Mouse (Mus musculus) limb, embryonic 11.5 days (tissue): ENCODE data around the gene Sdf2l1. TPM values are rescaled to one million over a fixed set of nuclear protein-coding genes. Genes with fewer than 3 reads are reported as not detected.
"Not testable (repeated sequence)": the region's sequence is repeated elsewhere in the genome, so short reads cannot be mapped to it uniquely, and the experiment has no call there.

Experiments
- ATAC-seq: fragments of 200-750 bp; cut with Nextera tagmentation; 2 replicates; pipeline ENCODE4 v1.8.0; 2017; ENCODE audit warnings: low read depth; ENCODE audit not compliant: insufficient number of reproducible peaks, low FRiP score, low TSS enrichment
- DNase-seq: peaks from one replicate; pipeline ENCODE4 v3.0.0-alpha.2; 2015; ENCODE audit warnings: low spot score
- H3K27ac ChIP-seq: fragments of 300-500 bp; sonication (generic); replicated peaks from 2 replicates; pipeline ENCODE4 v1.5.1; 2014; ENCODE audit warnings: low read depth, mild to moderate bottlenecking, low read length
- H3K27me3 ChIP-seq: fragments of 300-500 bp; sonication (generic); 2 replicates; pipeline ENCODE4 v1.6.1; 2014; ENCODE audit warnings: mild to moderate bottlenecking, low read length, mixed read lengths; ENCODE audit not compliant: control insufficient read depth, insufficient read depth
- H3K36me3 ChIP-seq: fragments of 300-500 bp; sonication (generic); 2 replicates; pipeline ENCODE4 v1.6.1; 2014; ENCODE audit warnings: mild to moderate bottlenecking, low read length, moderate library complexity, mixed read lengths; ENCODE audit not compliant: control insufficient read depth, insufficient read depth
- H3K4me1 ChIP-seq: fragments of 300-500 bp; sonication (generic); 2 replicates; pipeline ENCODE4 v1.6.1; 2014; ENCODE audit warnings: low read length, mixed read lengths; ENCODE audit not compliant: control insufficient read depth, insufficient read depth
- H3K4me2 ChIP-seq: fragments of 300-500 bp; sonication (generic); 2 replicates; pipeline ENCODE4 v1.6.1; 2014; ENCODE audit warnings: low read depth, mild to moderate bottlenecking, moderate library complexity; ENCODE audit not compliant: severe bottlenecking
- H3K4me3 ChIP-seq: fragments of 300-500 bp; sonication (generic); 2 replicates; pipeline ENCODE4 v1.5.1; 2014; ENCODE audit warnings: low read depth, low read length
- H3K9ac ChIP-seq: fragments of 300-500 bp; sonication (generic); 2 replicates; pipeline ENCODE4 v1.6.1; 2014; ENCODE audit warnings: mild to moderate bottlenecking, low read length
- H3K9me3 ChIP-seq: fragments of 300-500 bp; sonication (generic); 2 replicates; pipeline ENCODE4 v1.6.1; 2016; ENCODE audit warnings: low read length; ENCODE audit not compliant: control insufficient read depth
- WGBS: fragments of 180-500 bp; shearing (Covaris S2); extraction: QIAGEN DNeasy Blood & Tissue Kit; methylation state at CpG from one replicate; pipeline ENCODE4 v1.1.7; 2014; 5-methylcytosine and 5-hydroxymethylcytosine counted together
- polyA plus RNA-seq: library from polyadenylated mRNA; unstranded; fragments of >200 nt; fragmentation: Nextera tagmentation; extraction: Ambion mirVana; gene quantifications from 2 replicates; pipeline ENCODE4 v1.2.1, GENCODE M21; 2014

The Sdf2l1 gene
- polyA plus RNA-seq = 62.6 and 65.8 TPM in 2 replicates

DNA sequence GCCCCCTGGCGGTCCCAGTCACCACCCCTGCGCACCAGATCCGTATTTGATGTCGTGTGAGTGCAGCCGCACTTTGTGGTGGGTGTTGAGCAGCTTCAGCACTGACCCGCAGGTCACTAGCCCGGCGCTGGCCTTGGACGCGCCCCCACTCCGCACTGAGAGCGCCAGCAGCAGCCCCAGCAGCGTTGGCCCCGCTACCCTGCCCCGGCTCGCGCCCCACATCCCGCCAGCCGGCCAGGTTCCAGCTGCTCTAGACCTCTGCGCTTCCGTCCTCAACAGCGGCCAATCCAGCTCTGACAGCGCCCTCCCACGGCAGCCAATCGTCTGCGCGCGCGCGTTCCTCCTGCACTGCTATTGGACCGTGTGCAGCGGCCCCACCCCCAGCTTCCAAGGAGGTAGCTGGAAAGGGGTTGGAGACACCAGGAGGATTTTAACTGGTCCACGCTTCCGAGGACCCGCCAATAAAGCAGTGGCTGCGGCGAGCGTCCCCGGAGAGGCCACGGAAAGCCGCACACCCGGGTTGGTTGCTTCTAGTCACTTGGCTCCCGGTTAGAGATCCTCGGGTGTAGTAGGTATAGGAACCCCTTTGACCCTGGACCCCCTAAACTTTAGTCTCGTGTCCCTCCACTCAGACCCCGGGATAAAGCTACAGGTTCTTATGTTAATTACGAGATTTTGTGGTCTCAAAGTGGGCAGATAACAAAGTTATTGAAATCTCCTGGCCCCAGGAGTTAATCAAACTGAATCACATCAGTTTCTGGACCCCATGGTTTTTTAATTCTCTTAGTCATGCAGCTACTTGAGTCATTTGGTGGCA lies at the start of gene Sdf2l1:
TSS of gene Sdf2l1 (minus strand) at position 295 of the 817 bp plus-strand sequence.
- Histone ChIP-seq H3K9me3 (no peaks in the 10 kb centered on the region), H3K27me3 (no peaks in the 10 kb centered on the region), H3K27ac (peak within 1 kb of the TSS; percentile 45), H3K9ac (peak within 1 kb of the TSS; percentile 76), H3K4me1 (0 out of 2 replicates have a peak, but pooled peaks cover 8% of the 10 kb centered on the region), H3K4me3 (peak within 1 kb of the TSS; percentile 67), H3K4me2 (peak within 1 kb of the TSS; percentile 96), H3K36me3 (no peaks in the 10 kb centered on the region)
- ATAC-seq (peak; percentile 99), DNase-seq (peak; percentile 99)
- under 1% methylated on average over 47 of the region's 47 CpGs for WGBS

DNA sequence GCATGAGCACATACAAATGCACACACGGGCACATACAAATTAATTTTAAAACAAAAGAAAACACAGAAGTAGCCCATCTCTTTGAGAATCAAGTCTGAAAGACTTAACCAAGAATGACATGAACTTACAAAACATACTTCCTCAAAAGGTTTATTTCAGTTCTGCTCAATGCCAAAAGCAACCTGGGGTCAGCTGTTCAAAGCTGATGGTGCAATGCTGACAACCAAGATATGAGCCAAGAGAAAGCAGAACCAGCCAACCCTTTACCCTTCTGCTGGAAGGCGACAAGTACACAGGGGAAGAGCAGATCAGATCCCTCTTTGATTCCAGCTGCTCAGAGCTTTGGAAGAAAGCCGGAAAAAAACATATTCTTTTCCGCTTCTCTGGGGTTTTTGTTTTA lies 49.2 kb upstream of the Sdf2l1 start:
- DNase-seq (no peak), ATAC-seq (no peak)
- no peak overlapping the region for H3K27ac ChIP-seq
- H3K27me3 ChIP-seq = no peaks in the 10 kb centered on the region
- WGBS = 92% methylated on average over 4 of the region's 4 CpGs
- H3K36me3 ChIP-seq = no peaks in the 10 kb centered on the region
- no peaks in the 10 kb centered on the region for H3K9me3 ChIP-seq
- H3K4me1 ChIP-seq = no peaks in the 10 kb centered on the region
- H3K9ac ChIP-seq = no peak overlapping the region
- H3K4me3 ChIP-seq = no peak overlapping the region
- no peak overlapping the region for H3K4me2 ChIP-seq

- Histone ChIP-seq H3K36me3 (peaks cover 4% of the 10 kb centered on the region), H3K4me3 (no peak overlapping the region), H3K27me3 (no peaks in the 10 kb centered on the region), H3K9me3 (no peaks in the 10 kb centered on the region), H3K4me1 (no peaks in the 10 kb centered on the region), H3K27ac (no peak overlapping the region), H3K4me2 (no peak overlapping the region), H3K9ac (no peak overlapping the region)
- WGBS = 91% methylated on average over 3 of the region's 3 CpGs
- DNase-seq = no peak
- ATAC-seq = no peak
These were observed 47.5 kb upstream of the Sdf2l1 start for GRCm38 (mm10) chr16:17179706-17180105.

DNA sequence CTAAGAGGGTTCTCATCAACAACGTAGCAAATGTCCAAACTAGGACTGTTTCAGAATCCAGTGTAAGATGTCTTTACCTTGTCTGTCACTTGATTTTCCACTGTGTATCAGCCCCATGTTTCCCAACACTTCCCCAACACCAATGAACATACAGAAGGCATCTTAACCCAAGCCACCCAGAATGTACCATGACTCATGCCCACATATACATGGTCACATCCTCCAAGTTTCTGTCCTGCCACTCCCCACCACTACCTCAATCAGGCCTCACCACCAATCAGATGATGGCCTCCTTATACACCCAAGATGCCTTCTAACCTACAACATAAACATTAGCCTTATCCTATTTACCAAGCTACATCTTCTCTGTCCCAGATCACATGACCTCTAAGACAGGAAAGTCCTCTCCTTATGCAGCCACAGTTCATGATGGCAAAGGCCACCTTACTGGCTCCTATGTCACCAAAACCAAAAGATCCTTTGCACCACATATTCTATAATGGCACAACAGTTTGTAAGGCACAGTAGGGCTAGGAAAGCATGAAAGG lies 45.5 kb upstream of the Sdf2l1 start:
- Histone ChIP-seq H3K4me1 (no peaks in the 10 kb centered on the region), H3K4me2 (no peak overlapping the region), H3K27ac (no peak overlapping the region), H3K36me3 (peaks cover 4% of the 10 kb centered on the region), H3K9me3 (no peaks in the 10 kb centered on the region), H3K9ac (no peak overlapping the region), H3K4me3 (no peak overlapping the region), H3K27me3 (no peaks in the 10 kb centered on the region)
- DNase-seq = no peak
- 96% methylated on average over 1 of the region's 1 CpGs for WGBS
- no peak for ATAC-seq

DNA sequence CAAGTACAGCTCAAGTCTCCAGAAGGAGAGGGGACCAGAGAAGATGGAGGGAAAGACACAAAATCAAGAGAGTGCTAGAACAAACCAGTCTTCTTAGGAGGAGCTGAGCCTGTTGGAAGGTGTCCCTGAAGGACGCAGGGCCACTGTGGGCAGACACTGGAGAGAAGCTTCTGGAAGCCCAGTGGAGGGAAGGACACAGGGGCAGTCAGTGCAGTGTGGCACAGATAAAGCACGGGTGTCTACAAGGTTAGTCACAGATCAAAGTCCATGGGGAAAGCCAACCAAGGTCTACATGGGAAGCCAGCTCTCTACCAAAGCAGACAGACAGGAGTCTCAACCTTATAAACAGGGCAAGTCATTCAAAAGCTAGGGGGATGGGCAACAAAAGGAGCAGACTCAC lies 43.6 kb upstream of the Sdf2l1 start:
- DNase-seq (no peak), ATAC-seq (no peak)
- Histone ChIP-seq H3K9me3 (no peaks in the 10 kb centered on the region), H3K4me1 (no peaks in the 10 kb centered on the region), H3K4me3 (no peak overlapping the region), H3K27ac (no peak overlapping the region), H3K36me3 (peaks cover 4% of the 10 kb centered on the region), H3K27me3 (no peaks in the 10 kb centered on the region), H3K4me2 (no peak overlapping the region), H3K9ac (no peak overlapping the region)
- 84% methylated on average over 2 of the region's 2 CpGs for WGBS

DNA sequence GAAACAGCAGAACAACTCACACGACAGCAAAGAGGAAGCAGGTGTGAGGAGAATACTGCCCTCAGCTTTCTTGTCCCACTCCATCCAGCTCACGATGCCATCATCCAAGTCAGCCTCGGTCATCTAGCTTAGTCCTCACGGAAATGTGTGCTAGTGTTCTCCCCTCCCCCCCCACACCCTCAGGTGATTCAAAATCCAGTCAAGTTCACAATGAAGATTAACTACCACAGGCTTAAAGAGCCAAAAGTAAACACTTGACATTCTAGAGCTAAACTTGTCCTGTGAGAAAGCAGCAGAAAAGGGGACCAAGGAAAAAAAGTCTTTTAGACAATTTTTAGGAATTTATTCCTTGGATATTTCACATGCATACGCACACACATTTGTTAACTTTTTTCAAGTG lies 35.9 kb upstream of the Sdf2l1 start:
- DNase-seq (no peak), ATAC-seq (no peak)
- Histone ChIP-seq H3K4me2 (no peak overlapping the region), H3K4me1 (no peaks in the 10 kb centered on the region), H3K27me3 (no peaks in the 10 kb centered on the region), H3K36me3 (peaks cover 5% of the 10 kb centered on the region), H3K4me3 (no peak overlapping the region), H3K27ac (no peak overlapping the region), H3K9me3 (no peaks in the 10 kb centered on the region), H3K9ac (no peak overlapping the region)
- WGBS = 88% methylated on average over 5 of the region's 5 CpGs

- H3K4me1 ChIP-seq = no peaks in the 10 kb centered on the region
- H3K4me2 ChIP-seq = no peak overlapping the region
- DNase-seq (no peak), ATAC-seq (no peak)
- H3K27me3 ChIP-seq = no peaks in the 10 kb centered on the region
- H3K27ac ChIP-seq = no peak overlapping the region
- no peak overlapping the region for H3K9ac ChIP-seq
- no peaks in the 10 kb centered on the region for H3K9me3 ChIP-seq
- H3K36me3 ChIP-seq = peaks cover 5% of the 10 kb centered on the region
- H3K4me3 ChIP-seq = no peak overlapping the region
These were observed 35.0 kb upstream of the Sdf2l1 start for GRCm38 (mm10) chr16:17167179-17167578.

DNA sequence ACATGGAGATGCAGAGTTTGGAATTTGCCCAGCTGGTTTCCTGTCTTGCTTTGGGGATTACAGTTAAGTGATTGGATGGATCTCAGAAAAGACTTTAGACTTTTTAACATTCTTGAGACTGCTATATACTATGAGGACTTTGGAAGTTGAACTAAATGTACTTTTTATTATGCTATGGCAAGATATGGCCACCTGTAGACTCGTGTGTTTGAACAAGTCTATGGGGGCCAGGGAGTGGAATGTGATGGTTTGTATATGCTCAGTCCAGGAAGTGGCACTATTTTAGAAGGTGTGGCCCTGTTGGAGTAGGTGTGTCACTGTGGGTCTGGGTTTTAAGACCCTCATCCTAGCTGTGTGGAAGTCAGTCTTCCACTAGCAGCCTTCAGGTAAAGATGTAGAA lies 33.3 kb upstream of the Sdf2l1 start:
- not testable (repeated sequence) for H3K4me1 ChIP-seq, DNase-seq, H3K27ac ChIP-seq, H3K4me2 ChIP-seq, H3K36me3 ChIP-seq, H3K9me3 ChIP-seq, H3K4me3 ChIP-seq, H3K27me3 ChIP-seq, H3K9ac ChIP-seq, ATAC-seq
- WGBS = 75% methylated on average over 1 of the region's 1 CpGs
